Mouse (Mus musculus): ENCODE measurements at regions not wholly inside any gene's neighbourhood (a gene's known extent, or its start where the extent isn't known, plus 50 kb on each side); places are given as distances from the start of the nearest gene placed in this dataset.

DNA sequence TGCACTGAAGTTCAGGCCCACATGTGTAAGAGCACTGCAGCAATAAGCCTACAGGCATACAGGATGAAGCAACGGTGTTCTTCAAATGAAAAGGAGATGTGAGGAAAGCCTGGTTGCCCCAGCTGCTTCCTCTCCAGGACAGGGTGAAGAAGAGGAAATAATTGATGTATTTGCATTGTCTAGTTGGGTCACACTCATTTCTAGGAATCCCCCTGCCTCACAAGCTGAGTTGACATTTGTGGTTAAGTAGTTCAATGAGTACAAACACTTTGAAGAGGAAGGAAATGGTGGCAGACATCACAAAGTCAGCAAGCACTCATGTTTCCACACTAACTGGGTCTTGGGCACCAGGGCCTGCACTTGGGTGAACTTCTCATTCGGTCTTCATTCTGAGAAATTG, 126.2 kb upstream of the Agr3 start:
- no peak for ATAC-seq (ENCODE audit: insufficient read depth)
- no peaks in the 10 kb centered on the region for H3K27me3 ChIP-seq (ENCODE audit: control insufficient read depth, insufficient read depth, low read length)
- 16% methylated on average over 2 of the region's 2 CpGs for WGBS (ENCODE audit: insufficient replicate concordance)

DNA sequence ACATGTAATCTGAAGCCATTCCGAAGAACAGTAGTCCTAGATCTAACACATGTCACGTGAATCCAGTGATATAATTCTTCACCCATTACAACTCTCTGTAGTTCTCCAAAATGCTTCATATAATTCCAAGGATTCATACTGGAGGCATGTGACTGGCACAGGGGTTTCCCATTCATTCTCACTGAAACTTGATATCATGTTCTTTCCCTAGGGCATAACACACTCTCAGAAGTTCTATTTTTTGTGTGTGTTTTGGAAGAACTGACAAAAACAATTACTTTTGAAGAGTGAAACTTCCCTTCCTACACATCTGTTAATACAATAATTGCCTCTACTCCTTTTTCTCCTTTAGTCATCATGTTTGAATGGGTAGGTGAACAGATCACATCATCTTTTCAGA, 150.0 kb upstream of the Agr3 start:
- Histone ChIP-seq H3K36me3 (replicated peaks; ENCODE audit: control insufficient read depth, insufficient read depth, low read depth) (no peaks in the 10 kb centered on the region), H3K27ac (no peak overlapping the region), H3K4me1 (replicated peaks; ENCODE audit: control insufficient read depth in 2 of 2, insufficient read depth in 2 of 2, low read length in 1 of 2) (no peaks in the 10 kb centered on the region), H3K27me3 (ENCODE audit: control insufficient read depth, insufficient read depth, low read length) (no peaks in the 10 kb centered on the region), H3K9me3 (ENCODE audit: control insufficient read depth, low read length) (no peaks in the 10 kb centered on the region), H3K9ac (replicated peaks) (no peak overlapping the region), H3K4me3 (ENCODE audit: insufficient read depth in 1 of 2, low read depth in 2 of 2, low read length in 2 of 2) (no peak overlapping the region), H3K4me2 (ENCODE audit: low read depth) (no peak overlapping the region)
- ATAC-seq (ENCODE audit: insufficient read depth) (no peak), DNase-seq (ENCODE audit: low read depth in 3 of 3, low spot score in 3 of 3) (no peak)
- TF ChIP-seq CTCF (IDR thresholded peaks at IDR 0.05; ENCODE audit: low read depth), result no peak
- TF ChIP-seq EP300 (IDR thresholded peaks at IDR 0.05; ENCODE audit: low read depth), result no peak
- 79% methylated on average over 2 of the region's 2 CpGs for WGBS (ENCODE audit: insufficient replicate concordance)

More for the DNA sequence above, 126.2 kb upstream of the Agr3 start:
- no peak overlapping the region for H3K9ac ChIP-seq (replicated peaks)
- H3K36me3 ChIP-seq (replicated peaks; ENCODE audit: control insufficient read depth, insufficient read depth, low read depth), result no peaks in the 10 kb centered on the region
- no peak for TF ChIP-seq EP300 (IDR thresholded peaks at IDR 0.05; ENCODE audit: low read depth)
- no peak for TF ChIP-seq CTCF (IDR thresholded peaks at IDR 0.05; ENCODE audit: low read depth)
- H3K4me1 ChIP-seq (replicated peaks; ENCODE audit: control insufficient read depth in 2 of 2, insufficient read depth in 2 of 2, low read length in 1 of 2), result no peaks in the 10 kb centered on the region
- no peak overlapping the region for H3K4me2 ChIP-seq (ENCODE audit: low read depth)
- no peak overlapping the region for H3K4me3 ChIP-seq (ENCODE audit: insufficient read depth in 1 of 2, low read depth in 2 of 2, low read length in 2 of 2)
- H3K9me3 ChIP-seq (ENCODE audit: control insufficient read depth, low read length), result no peaks in the 10 kb centered on the region
- peak in 2 of 3 experiments; percentile 5 to 41 for DNase-seq (ENCODE audit: low read depth in 3 of 3, low spot score in 3 of 3)
- H3K27ac ChIP-seq, result no peak overlapping the region

DNA sequence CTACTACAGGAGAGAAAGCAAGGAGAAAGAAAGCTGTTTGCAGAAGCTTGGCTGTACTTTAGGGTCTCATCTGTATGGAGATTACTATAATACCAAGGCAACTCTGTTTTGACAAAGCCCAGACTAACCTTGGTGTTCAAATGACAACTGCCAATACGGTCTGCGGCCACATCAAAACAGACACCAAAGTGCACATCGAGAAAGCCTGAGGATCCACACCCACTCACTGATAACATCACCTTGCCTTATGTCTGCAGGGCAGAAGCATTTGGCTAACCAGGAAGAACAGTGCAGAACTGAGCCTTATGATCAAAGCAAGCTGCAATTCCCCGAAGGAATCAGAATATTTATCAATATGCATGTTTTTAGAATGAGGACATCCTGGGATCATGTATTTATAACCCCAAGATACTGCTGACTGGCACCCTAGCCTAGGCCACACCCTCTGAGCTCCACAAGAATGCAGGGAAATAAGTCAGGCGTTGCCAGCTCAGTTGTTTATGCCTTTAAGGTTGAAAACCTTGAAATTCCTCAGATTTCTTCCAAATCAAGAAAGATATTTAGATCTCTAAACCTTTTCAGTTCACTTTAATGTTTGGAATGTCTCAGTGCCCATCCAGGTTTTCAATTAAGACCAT, 154.9 kb upstream of the Agr3 start:
- no peaks in the 10 kb centered on the region for H3K27me3 ChIP-seq (ENCODE audit: control insufficient read depth, insufficient read depth, low read length)
- H3K4me1 ChIP-seq (replicated peaks; ENCODE audit: control insufficient read depth in 2 of 2, insufficient read depth in 2 of 2, low read length in 1 of 2), result no peaks in the 10 kb centered on the region
- 54% methylated on average over 5 of the region's 5 CpGs for WGBS (ENCODE audit: insufficient replicate concordance)
- no peaks in the 10 kb centered on the region for H3K9me3 ChIP-seq (ENCODE audit: control insufficient read depth, low read length)
- DNase-seq (ENCODE audit: low read depth in 3 of 3, low spot score in 3 of 3) (no peak), ATAC-seq (ENCODE audit: insufficient read depth) (no peak)
- no peak overlapping the region for H3K27ac ChIP-seq
- no peaks in the 10 kb centered on the region for H3K36me3 ChIP-seq (replicated peaks; ENCODE audit: control insufficient read depth, insufficient read depth, low read depth)
- no peak overlapping the region for H3K9ac ChIP-seq (replicated peaks)
- TF ChIP-seq EP300 (IDR thresholded peaks at IDR 0.05; ENCODE audit: low read depth), result no peak
- no peak for TF ChIP-seq CTCF (IDR thresholded peaks at IDR 0.05; ENCODE audit: low read depth)
- H3K4me2 ChIP-seq (ENCODE audit: low read depth), result no peak overlapping the region
- H3K4me3 ChIP-seq (ENCODE audit: insufficient read depth in 1 of 2, low read depth in 2 of 2, low read length in 2 of 2), result no peak overlapping the region

DNA sequence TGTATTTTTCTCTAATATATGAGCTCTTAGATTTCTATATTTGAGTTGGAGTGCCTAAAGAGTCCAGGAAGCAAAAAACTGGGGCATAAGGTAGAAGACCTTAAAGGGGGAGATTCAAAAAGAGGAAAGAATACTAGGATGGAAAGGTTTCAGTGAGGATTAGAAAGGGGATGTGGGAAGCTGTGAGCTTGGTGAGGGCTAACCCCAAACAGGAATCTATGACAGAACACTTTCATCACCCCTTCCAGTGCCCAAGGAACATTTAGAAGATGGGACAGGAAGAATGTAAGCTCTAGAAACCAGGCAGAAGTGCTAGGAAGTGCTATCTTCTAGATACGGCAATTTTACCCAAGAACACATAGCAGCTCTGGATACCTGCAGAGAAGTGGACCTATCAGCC, 166.5 kb upstream of the Agr3 start:
- no peak overlapping the region for H3K4me2 ChIP-seq (ENCODE audit: low read depth)
- H3K27ac ChIP-seq, result no peak overlapping the region
- H3K9ac ChIP-seq (replicated peaks), result no peak overlapping the region
- H3K4me1 ChIP-seq (replicated peaks; ENCODE audit: control insufficient read depth in 2 of 2, insufficient read depth in 2 of 2, low read length in 1 of 2), result no peaks in the 10 kb centered on the region
- no peak for TF ChIP-seq CTCF (IDR thresholded peaks at IDR 0.05; ENCODE audit: low read depth)
- TF ChIP-seq EP300 (IDR thresholded peaks at IDR 0.05; ENCODE audit: low read depth), result no peak
- H3K36me3 ChIP-seq (replicated peaks; ENCODE audit: control insufficient read depth, insufficient read depth, low read depth), result no peaks in the 10 kb centered on the region
- DNase-seq (ENCODE audit: low read depth in 3 of 3, low spot score in 3 of 3) (no peak), ATAC-seq (ENCODE audit: insufficient read depth) (no peak)
- WGBS (ENCODE audit: insufficient replicate concordance), result 62% methylated on average over 1 of the region's 1 CpGs
- no peaks in the 10 kb centered on the region for H3K27me3 ChIP-seq (ENCODE audit: control insufficient read depth, insufficient read depth, low read length)
- H3K4me3 ChIP-seq (ENCODE audit: insufficient read depth in 1 of 2, low read depth in 2 of 2, low read length in 2 of 2), result no peak overlapping the region
- H3K9me3 ChIP-seq (ENCODE audit: control insufficient read depth, low read length), result no peaks in the 10 kb centered on the region

DNA sequence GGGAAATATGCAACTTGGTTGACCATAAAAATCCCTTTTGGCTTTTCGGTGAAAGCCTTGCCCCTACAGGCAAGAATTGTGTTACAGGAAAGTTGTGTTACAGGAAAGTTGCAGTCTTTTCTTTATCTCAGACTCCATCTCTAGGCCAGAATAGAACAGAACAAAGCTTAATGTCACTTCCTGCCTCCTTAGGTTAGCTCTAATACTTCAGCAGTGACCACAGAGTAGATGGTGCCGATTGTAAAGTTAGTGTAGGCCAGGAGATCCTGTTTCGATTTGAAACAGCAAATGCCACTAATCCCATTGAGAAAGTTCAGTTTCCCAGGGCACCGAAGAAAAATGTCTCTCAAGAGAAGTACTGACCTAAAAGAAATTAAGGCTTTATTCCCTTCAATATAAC, 170.3 kb upstream of the Agr3 start:
- no peaks in the 10 kb centered on the region for H3K36me3 ChIP-seq (replicated peaks; ENCODE audit: control insufficient read depth, insufficient read depth, low read depth)
- H3K27me3 ChIP-seq (ENCODE audit: control insufficient read depth, insufficient read depth, low read length), result no peaks in the 10 kb centered on the region
- no peaks in the 10 kb centered on the region for H3K4me1 ChIP-seq (replicated peaks; ENCODE audit: control insufficient read depth in 2 of 2, insufficient read depth in 2 of 2, low read length in 1 of 2)
- no peak overlapping the region for H3K4me3 ChIP-seq (ENCODE audit: insufficient read depth in 1 of 2, low read depth in 2 of 2, low read length in 2 of 2)
- H3K9me3 ChIP-seq (ENCODE audit: control insufficient read depth, low read length), result no peaks in the 10 kb centered on the region
- 19% methylated on average over 4 of the region's 4 CpGs for WGBS (ENCODE audit: insufficient replicate concordance)
- ATAC-seq (ENCODE audit: insufficient read depth) (no peak), DNase-seq (ENCODE audit: low read depth in 3 of 3, low spot score in 3 of 3) (no peak)
- no peak overlapping the region for H3K4me2 ChIP-seq (ENCODE audit: low read depth)
- TF ChIP-seq EP300 (IDR thresholded peaks at IDR 0.05; ENCODE audit: low read depth), result no peak
- TF ChIP-seq CTCF (IDR thresholded peaks at IDR 0.05; ENCODE audit: low read depth), result no peak
- H3K27ac ChIP-seq, result no peak overlapping the region
- H3K9ac ChIP-seq (replicated peaks), result no peak overlapping the region
